Mouse (Mus musculus): ENCODE results near the gene Cherp.

Cherp gene

GRCm38 (mm10) chr8:72474826-72475546, at the start of gene Cherp:
Gene Cherp, minus strand, starts transcription at chr8:72475226.
- DNase-seq, result peak; percentile 96

DNA sequence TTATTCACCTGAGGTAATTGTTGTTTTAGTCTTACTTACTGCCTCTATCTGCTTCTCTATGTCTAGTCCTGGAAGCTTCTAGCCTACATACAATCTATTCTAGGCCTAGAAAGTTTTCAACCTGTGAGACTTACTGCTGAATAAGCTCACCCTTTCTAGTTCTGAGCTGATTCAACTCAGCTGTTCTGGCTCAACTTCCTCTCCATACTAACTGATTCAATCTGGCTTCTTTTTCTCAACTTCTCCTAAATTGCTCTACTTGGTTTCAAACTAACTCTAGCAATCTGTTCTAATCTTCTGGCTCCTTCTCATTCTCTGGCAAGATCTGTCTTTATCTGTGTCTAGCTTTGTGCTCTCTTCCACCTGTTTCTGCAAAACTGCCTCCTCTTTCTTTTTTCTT, 46.9 kb upstream of the Cherp start:
- DNase-seq, result no peak

DNA sequence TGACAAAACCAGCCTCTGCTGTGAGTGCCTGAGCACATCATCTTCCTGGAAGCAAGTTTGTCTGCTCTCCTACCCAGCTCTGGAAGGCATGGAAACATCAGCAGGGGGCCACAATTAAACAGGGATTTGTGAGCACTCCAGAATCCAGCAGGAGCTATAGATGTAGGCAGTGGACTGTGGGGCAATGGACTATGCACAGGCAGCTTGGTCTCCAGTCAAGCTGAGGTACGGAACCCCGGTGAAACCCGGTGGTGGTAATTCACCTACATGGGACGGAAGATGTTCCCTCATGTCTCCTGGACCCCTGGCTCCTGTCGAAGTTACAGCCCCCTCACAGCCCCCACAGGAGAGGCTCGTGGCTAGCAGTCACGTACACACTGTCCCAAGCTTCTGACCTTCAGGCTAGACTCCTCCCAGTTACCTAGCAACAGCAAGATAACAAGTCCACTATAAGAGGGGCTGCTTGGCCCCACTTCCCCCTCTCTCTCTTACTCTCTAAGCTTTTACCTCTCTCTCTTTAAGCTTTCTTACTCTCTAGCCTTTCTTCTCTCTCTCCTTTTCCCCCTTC, 42.5 kb upstream of the Cherp start:
- no peak for DNase-seq

DNA sequence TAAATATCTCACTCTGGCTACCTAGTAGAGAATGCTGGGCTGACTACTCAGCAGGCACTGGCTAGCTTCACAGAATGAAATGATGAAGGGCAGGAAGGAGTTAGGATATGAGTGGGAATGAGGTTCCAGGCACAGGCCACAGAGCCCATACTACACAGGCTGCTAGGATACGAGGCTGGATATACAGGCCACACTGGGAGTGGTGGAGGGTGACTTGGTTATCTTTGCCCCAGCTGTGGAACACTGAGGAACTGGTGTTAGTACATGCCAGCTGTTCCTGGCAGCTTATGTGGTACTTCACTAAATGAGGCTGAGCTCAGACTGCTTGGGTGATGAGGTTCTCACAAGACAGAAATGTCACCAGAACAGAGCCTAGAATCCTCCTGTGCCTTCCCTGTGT, 38.1 kb upstream of the Cherp start:
- DNase-seq, result no peak

DNA sequence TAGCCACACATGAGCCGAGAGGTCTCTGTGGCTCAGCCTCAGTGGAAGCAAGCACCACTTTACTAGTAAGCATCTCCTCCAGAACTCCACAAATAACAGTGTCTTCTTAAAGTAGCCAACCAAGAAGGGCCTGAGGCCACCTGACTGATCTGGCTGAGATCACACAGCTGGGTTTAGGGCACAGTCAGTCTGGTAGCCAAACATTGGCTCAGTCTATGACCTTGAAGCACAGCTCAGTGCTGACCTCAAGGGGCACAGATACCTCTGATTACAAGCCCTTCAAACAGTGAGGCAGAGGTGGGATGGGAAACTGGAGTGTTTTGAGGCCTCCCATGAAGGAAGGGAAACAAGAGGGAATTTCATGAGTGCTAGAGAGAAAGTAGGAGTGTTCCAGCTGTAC, 37.6 kb upstream of the Cherp start:
- no peak for DNase-seq

- DNase-seq, result no peak
Measured at GRCm38 (mm10) chr8:72507505-72507904, 32.5 kb upstream of the Cherp start.

GRCm38 (mm10) chr8:72504637-72505314, 29.8 kb upstream of the Cherp start:
- no peak for DNase-seq

DNA sequence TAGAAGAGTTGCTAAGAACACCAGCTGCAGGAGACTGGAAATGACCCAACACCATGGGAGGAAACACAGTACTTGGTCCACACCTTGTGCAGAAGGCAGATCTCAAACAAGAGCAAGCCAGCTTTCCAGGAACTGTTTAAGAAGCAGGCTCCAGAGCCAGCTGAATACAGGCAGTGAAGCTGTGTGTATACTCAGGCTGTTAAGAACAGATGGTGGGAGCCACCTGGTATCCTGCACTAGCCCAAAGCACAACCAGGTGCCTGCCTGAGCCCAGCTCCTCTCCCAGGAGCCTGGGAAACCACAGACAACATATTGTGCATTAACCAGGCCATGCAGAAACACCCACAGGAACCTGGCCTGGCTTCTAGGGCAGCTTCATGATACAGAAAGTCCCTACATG, 29.1 kb upstream of the Cherp start:
- no peak for DNase-seq

DNA sequence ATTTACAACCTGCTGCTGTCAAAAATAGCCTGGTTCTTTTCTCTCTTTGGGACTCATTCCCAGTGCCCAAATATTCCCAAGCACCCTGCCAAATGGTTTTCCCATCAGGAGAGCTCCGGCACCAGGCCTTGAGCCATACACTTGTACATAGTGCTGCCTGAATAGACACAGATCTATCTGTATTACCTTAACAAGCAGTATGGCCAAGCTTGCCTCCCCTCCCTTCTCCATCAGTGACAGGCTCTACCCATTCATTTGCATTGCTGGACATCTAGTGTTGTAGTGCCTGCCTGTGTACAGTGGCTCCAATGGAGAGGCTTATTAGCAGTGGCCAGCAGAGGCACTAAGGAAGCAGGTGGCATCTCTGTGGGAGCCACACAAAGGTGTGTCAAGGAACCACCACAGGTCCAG, 25.5 kb upstream of the Cherp start:
- no peak for DNase-seq

GRCm38 (mm10) chr8:72499521-72500284, 24.7 kb upstream of the Cherp start:
- DNase-seq, result no peak

DNA sequence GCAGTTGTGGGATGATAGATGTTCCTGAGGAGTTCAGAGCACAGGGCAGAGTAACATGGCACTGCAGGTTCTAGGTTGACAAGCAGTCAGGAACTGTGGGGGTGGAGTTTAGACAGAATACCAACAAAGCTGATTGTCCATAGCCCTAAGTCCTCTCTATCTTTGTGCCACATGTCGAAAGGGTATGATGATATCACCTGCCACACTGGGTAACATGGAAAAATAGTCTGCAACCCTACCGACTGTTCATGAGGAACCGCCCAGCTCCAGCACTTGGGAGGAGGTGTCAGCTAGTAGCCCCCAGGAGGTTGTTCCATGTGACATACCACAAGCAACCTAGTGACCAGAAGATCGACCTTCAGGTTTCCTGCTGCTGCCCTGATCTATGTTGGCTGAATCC, 23.5 kb upstream of the Cherp start:
- no peak for DNase-seq

DNA sequence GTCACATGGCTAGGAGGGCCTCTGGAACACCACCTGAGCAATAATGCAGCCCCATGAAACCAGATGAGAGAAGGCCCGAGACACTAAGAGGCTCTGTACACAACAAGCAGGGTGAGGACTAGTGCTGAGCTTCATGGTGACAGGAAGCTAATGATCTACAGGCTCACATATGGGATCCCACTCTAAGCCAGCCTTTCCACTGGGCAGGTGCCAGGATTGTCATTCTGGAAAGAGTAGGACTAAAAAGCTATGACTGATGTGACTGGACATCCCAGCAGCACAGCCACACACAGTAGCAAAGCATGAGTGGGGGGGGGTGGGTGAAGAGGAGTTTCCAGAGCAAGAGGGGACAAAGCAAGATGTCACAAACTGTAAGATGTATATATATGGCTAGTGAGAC, 22.9 kb upstream of the Cherp start:
- no peak for DNase-seq

DNA sequence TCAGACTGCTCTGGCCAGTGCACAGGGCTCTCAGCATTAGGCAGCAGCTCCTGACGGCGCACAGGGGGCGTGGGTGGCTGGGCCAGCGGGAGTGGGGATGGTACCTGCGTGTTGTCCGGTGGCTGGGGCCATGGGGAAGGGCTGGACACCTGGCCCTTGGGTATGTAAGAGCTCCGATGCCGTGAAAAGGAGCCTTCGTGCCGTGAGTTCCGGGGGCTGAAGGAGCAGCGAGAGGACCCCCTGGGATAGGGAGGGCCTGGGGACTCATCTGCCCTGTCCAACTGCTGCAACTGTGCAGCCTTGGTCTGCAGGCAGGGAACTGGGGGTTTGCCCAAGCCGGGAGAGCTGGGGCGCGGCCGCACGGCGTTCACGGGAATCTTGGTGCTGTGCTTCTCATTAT, 21.2 kb upstream of the Cherp start:
- DNase-seq, result no peak

DNA sequence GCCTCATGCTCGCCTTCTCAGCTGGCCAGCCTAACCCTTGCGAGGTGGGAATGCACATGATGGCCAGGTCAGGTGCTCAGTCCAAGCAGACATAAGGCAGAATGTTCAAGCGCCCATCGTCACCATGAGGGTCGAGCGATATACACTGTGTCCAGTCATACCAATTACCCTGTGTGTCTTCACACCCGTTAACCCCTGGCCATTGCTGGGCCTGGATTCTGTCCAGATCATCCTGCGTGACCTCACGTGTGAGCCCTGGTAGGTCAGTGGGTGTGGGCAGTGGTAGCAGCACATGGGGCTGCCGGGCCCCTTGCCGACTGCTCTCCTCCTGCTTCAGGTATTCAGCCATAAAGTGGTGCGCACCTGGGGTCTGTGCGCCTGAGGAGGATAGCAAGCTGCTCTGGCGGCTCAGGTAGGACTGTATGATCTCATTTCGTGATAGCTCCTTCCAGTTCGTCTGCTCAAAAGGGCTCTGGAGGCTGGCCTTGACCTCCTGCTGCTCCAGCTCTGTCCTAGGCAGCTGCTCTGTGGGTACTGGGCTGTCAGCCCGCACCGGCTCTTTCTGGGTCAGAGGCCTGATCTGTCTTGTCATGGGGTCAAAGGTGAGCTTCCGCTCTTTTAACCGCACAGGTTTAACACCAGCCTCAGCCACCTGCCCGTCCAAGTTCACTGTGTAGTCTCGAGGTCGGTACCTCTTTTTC, 20.5 kb upstream of the Cherp start:
- DNase-seq, result peak; percentile 19

GRCm38 (mm10) chr8:72493381-72493780, 18.4 kb upstream of the Cherp start:
- no peak for DNase-seq

- DNase-seq, result peak; percentile 99
Measured at GRCm38 (mm10) chr8:72492622-72493081, 17.6 kb upstream of the Cherp start.

DNA sequence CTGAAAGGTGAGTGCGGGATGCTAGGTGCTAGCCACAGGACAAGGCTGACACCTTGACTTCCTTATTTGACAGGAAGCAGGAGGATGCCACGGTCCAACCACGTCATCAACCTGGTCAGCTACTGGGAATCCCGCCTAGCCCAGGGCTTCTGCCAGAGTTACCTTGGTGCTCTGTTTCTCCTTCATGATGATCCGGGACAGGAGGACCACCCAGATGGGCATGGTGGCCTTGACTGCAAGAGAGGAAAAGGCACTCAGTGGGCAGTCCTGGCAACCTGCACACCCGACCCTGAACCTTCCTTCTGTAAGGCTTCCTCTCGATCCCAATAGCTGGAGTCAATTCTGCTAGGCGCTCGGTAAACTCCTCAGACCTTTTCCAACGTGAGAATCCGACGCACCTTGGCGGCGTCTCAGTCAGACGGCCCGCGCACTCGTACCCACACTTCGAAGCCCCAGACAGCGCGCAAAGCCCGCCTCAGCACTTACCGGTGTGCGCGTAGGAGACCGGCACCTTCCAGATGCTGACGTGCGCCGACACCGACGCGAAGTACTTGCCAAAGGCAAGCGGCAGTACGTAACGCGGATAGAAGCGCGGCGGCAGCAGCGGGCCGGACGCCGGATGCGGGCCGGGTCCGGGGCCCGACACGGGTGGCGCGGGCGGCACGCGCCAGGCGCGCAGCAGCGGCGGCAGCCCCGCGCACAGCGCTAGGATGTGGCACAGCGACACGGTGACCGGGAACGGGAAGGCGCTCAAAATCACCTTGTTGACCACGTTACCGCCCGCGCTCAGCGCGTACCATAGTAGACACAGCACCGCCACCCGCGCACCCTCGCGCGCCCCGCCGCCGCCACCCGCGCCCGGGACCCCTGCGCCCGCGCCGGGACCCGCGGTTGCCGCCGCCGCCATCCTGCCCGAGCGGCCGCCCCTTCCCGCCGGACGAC, 16.9 kb upstream of the Cherp start, which contains the start of gene Slc35e1:
Slc35e1 (minus strand) TSS at position 935 of the 942 bp plus-strand sequence.
- peak; percentile 35 for DNase-seq

DNA sequence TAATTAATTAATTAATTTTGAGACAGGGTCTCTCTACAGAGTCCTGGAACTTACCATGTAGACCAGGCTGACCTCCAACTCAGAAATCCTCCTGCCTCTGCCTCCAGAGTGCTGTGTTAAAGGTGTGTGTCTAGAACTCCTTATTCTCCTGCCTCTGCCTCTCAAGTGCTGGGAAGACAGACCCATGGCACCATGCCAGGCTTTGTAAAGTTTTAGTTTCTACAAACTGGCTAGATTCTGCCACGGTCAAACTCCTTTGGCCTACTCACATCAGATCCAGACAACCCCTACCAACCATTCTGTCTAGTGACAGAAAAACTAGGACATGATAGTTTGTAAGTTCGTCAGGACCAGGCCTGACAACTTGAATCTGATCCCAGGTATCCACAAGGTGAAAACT, 16.0 kb upstream of the Cherp start:
- DNase-seq, result no peak

GRCm38 (mm10) chr8:72487014-72487413, 12.0 kb upstream of the Cherp start:
- DNase-seq, result no peak

DNA sequence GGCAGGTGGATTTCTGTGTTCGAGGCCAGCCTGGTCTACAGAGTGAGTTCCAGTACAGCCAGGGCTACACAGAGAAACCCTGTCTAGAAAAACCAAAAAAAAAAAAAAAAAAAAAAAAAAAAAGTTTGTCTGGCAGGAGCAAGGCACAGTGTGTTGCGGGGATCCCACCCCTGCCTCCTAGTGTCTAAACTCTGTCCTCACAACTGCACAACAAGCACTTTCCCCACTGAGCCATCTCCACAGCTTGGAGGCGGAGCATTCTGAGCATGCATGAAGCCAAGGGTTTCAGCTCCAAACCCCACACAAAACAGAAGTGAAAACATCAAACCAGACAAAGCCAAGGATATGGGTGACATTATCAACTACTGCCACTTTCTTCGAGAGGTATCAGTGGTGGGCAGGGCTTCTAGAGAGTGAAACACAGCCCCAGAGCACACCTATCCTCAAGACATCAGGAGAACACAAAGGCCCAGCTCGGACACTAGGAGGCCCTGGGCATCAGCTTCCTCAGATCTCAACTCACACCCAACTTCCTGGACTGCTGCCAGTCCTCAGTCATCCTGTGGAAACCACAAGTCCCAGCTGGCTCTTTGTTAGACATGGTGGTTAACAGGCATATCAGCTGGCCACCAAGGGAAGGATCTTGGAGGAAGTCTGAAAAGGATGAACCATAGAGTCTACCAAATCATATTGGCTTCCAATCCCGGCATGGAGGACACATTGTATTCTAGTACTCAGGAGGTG, 10.6 kb upstream of the Cherp start:
- DNase-seq, result no peak

GRCm38 (mm10) chr8:72470684-72471083, 4.3 kb downstream of the Cherp start:
- DNase-seq, result no peak
